Mouse (Mus musculus): Measurements from ENCODE around the gene Hspa5. TPM values are rescaled to one million over a fixed set of nuclear protein-coding genes. Genes with fewer than 3 reads are reported as not detected.
"Not testable (repeated sequence)": the region's sequence is repeated elsewhere in the genome, so short reads cannot be mapped to it uniquely, and the experiment has no call there.

The Hspa5 gene
- polyA plus RNA-seq, 1 experiment from 2014 or later = 423 TPM

DNA sequence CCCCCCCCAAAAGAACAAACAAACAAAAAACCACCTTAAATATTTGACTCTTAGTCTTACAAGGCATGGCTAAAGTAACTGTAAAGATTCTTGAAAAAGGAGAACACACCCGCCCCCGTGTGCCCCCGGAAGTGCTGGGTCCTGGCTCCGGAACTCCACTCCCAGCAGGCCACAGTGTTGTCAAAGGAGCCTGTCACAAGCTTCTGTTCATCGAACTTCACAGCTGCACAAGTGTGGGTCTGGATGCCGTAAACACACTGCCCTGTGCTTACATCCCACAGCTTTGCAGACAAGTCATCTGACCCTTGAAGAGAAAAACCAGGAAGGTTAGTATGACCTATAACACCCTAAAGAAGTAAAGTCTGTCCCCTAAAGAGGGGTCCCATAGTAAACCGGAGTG lies 40.9 kb downstream of the Hspa5 start:
- H3K4me1 ChIP-seq (replicated peaks; ENCODE audit: control insufficient read depth, insufficient read depth, low read length) = no peaks in the 10 kb centered on the region
- DNase-seq (ENCODE audit: low spot score) = no peak
- H3K4me2 ChIP-seq (replicated peaks) = no peak overlapping the region
- H3K27me3 ChIP-seq (ENCODE audit: control insufficient read depth, insufficient read depth, low read length) = no peaks in the 10 kb centered on the region
- no peak overlapping the region for H3K27ac ChIP-seq
- ATAC-seq (ENCODE audit: low FRiP score) = no peak
- no peak overlapping the region for H3K4me3 ChIP-seq (replicated peaks; ENCODE audit: low read length)
- no peak overlapping the region for H3K9ac ChIP-seq
- H3K9me3 ChIP-seq (ENCODE audit: control insufficient read depth, low read length) = no peaks in the 10 kb centered on the region
- peaks cover 90% of the 10 kb centered on the region for H3K36me3 ChIP-seq (replicated peaks; ENCODE audit: control insufficient read depth, insufficient read depth)
- WGBS = 90% methylated on average over 7 of the region's 7 CpGs

DNA sequence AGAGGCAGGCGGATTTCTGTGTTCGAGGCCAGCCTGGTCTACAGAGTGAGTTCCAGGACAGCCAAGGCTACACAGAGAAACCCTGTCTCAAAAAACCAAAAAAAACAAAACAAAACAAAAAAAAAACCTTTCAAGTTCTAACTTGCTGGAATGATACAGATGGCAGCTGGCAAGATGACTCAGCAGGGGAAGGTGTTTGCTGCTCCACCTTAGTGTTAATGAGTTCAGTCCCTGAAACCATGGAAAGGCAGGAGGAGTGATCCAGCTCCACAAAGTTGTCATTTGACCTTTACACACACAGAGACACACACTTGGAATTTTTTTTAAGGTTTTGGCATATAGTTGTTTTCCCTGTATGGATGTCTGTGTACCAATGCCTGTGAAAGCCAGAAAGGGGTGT lies 44.1 kb downstream of the Hspa5 start:
- 93% methylated on average over 2 of the region's 2 CpGs for WGBS
- H3K4me3 ChIP-seq (replicated peaks; ENCODE audit: low read length); ATAC-seq (ENCODE audit: low FRiP score); H3K4me2 ChIP-seq (replicated peaks); H3K9ac ChIP-seq; H3K27me3 ChIP-seq (ENCODE audit: control insufficient read depth, insufficient read depth, low read length); H3K4me1 ChIP-seq (replicated peaks; ENCODE audit: control insufficient read depth, insufficient read depth, low read length); DNase-seq (ENCODE audit: low spot score); H3K27ac ChIP-seq; H3K9me3 ChIP-seq (ENCODE audit: control insufficient read depth, low read length): not testable (repeated sequence)
- H3K36me3 ChIP-seq (replicated peaks; ENCODE audit: control insufficient read depth, insufficient read depth) = peaks cover 71% of the 10 kb centered on the region

DNA sequence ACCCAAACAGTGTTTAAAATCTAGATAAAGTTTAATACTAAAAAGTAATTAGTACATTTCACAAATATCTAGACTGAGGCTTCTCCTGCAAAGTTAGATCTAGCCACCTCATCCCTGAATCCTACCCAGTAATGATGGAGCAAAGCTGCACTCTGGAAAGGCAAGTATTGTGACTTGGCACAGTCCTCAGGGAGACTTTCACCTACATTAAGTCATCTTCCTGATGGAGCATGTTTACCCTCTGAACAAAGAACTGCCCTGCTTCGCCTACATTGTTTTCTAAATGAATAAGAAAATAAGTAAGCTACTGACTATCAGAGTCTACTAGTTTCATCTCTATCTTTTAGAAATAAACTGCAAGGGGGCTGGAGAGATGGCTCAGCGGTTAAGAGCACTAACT lies 46.7 kb downstream of the Hspa5 start:
- 93% methylated on average over 2 of the region's 2 CpGs for WGBS
- no peak overlapping the region for H3K4me2 ChIP-seq (replicated peaks)
- no peaks in the 10 kb centered on the region for H3K4me1 ChIP-seq (replicated peaks; ENCODE audit: control insufficient read depth, insufficient read depth, low read length)
- H3K27me3 ChIP-seq (ENCODE audit: control insufficient read depth, insufficient read depth, low read length) = no peaks in the 10 kb centered on the region
- H3K4me3 ChIP-seq (replicated peaks; ENCODE audit: low read length) = no peak overlapping the region
- peaks cover 55% of the 10 kb centered on the region for H3K36me3 ChIP-seq (replicated peaks; ENCODE audit: control insufficient read depth, insufficient read depth)
- DNase-seq (ENCODE audit: low spot score) = no peak
- no peak for ATAC-seq (ENCODE audit: low FRiP score)
- H3K9me3 ChIP-seq (ENCODE audit: control insufficient read depth, low read length) = no peaks in the 10 kb centered on the region
- H3K9ac ChIP-seq = no peak overlapping the region
- no peak overlapping the region for H3K27ac ChIP-seq

DNA sequence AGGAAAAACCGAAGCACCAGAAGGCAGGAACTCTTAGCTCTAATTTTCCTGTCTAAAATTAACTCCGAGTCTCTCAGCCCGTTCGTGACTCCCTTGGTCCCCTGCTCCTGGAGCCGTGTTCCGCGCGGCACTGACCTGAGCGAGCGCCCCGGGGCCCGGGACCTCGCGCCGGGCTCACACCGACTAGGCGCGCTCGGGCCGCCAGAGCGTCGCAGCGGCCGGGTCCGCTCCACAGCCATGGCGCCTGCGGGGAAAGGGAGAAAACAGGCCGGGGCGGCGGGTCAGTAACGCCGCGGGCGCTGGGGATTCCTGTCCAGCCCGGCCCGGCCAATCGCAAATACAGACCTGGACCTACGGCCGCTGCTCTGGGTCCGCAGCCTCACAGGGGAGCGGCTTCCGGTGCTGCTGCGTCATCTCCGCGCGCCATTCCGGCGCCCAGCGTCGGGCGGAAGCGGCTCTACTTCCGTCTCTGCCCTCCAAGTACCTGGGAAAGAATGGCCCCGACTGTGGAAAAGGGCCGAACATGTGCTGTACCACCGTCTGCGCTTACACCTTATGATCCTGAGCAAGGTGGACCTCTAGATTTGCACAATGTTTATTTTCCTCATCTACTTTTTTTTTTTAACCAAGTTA lies 54.2 kb downstream of the Hspa5 start, which contains the start of gene Fbxw2:
Fbxw2 (minus strand) TSS at position 485 of the 633 bp plus-strand sequence.
- WGBS = under 1% methylated on average over 57 of the region's 57 CpGs
- Histone ChIP-seq H3K4me2 (replicated peaks) (peak within 1 kb of the TSS; percentile 85), H3K36me3 (replicated peaks; ENCODE audit: control insufficient read depth, insufficient read depth) (peaks cover 11% of the 10 kb centered on the region), H3K27me3 (ENCODE audit: control insufficient read depth, insufficient read depth, low read length) (no peaks in the 10 kb centered on the region), H3K4me1 (replicated peaks; ENCODE audit: control insufficient read depth, insufficient read depth, low read length) (peaks cover 19% of the 10 kb centered on the region), H3K4me3 (replicated peaks; ENCODE audit: low read length) (peak within 1 kb of the TSS; percentile 92), H3K27ac (peak within 1 kb of the TSS; percentile 84), H3K9ac (peak within 1 kb of the TSS; percentile 98), H3K9me3 (ENCODE audit: control insufficient read depth, low read length) (0 out of 2 replicates have a peak, but pooled peaks cover 5% of the 10 kb centered on the region)
- ATAC-seq (ENCODE audit: low FRiP score) (peak; percentile 96), DNase-seq (ENCODE audit: low spot score) (peak; percentile 95)

DNA sequence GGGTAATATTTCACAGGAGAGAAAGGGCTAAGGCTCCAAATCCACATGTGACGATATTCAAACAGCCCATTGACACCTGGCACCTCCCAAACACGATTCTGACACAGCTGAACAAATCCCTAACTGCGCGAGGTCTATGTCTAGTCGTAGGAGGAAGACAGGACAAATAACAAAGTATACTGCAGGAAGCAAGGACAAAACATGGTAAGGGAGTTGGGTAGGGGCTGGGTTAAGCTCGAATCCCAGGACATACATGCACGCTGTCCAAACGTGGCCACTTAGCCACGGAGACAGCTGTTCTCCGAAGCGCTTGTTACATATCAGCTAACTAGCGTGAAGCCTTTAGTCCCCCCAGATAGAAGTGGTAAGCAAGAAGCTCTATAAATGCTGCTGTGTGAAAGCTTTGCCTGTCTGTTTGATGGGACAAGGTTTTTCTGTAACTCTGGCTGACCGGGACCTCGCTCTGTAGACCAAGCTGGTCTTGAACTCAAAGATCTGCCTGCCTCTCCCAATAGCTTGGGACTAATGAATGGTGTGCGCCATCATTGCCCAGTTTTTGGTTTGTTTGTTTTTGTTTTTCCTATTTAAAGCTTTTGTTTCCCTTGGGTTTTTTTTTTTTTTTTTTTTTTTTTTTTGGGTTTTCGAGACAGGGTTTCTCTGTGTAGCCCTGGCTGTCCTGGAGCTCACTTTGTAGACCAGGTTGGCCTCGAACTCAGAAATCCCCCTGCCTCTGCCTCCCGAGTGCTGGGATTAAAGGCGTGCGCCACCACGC lies 54.9 kb downstream of the Hspa5 start:
- peaks cover 19% of the 10 kb centered on the region for H3K4me1 ChIP-seq (replicated peaks; ENCODE audit: control insufficient read depth, insufficient read depth, low read length)
- H3K27ac ChIP-seq = peak overlapping the region; percentile 84
- peaks cover 11% of the 10 kb centered on the region for H3K36me3 ChIP-seq (replicated peaks; ENCODE audit: control insufficient read depth, insufficient read depth)
- 0 out of 2 replicates have a peak, but pooled peaks cover 5% of the 10 kb centered on the region for H3K9me3 ChIP-seq (ENCODE audit: control insufficient read depth, low read length)
- H3K27me3 ChIP-seq (ENCODE audit: control insufficient read depth, insufficient read depth, low read length) = no peaks in the 10 kb centered on the region
- DNase-seq (ENCODE audit: low spot score) (peak; percentile 32), ATAC-seq (ENCODE audit: low FRiP score) (no peak)
- peak overlapping the region; percentile 85 for H3K4me2 ChIP-seq (replicated peaks)
- H3K9ac ChIP-seq = peak overlapping the region; percentile 98
- peak overlapping the region; percentile 92 for H3K4me3 ChIP-seq (replicated peaks; ENCODE audit: low read length)
- 38% methylated on average over 20 of the region's 21 CpGs for WGBS

Other genes with a start within 250 kb of the Hspa5 start
- 111 and 123 TPM in 2 replicates for gene Gapvd1, start 16.7 kb upstream of the Hspa5 start, polyA plus RNA-seq (2014; fragmentation: Nextera tagmentation; extraction: Ambion mirVana)
- 24.8 and 26.1 TPM in 2 replicates for gene Rabepk, start 27.9 kb downstream of the Hspa5 start, polyA plus RNA-seq (2014; fragmentation: Nextera tagmentation; extraction: Ambion mirVana)
- 73.8 and 83.7 TPM in 2 replicates for gene Fbxw2, start 54.3 kb downstream of the Hspa5 start, polyA plus RNA-seq (2014; fragmentation: Nextera tagmentation; extraction: Ambion mirVana)
- not detected in 2 replicates for gene Gm34653, start 61.0 kb downstream of the Hspa5 start, polyA plus RNA-seq (2014; fragmentation: Nextera tagmentation; extraction: Ambion mirVana)
- 0.21 and 0.37 TPM in 2 replicates for gene Cutal, start 102.4 kb downstream of the Hspa5 start, polyA plus RNA-seq (2014; fragmentation: Nextera tagmentation; extraction: Ambion mirVana)
- 107 and 114 TPM in 2 replicates for gene Psmd5, start 103.0 kb downstream of the Hspa5 start, polyA plus RNA-seq (2014; fragmentation: Nextera tagmentation; extraction: Ambion mirVana)
- 1.8 and 4.1 TPM in 2 replicates for gene Phf19, start 142.1 kb downstream of the Hspa5 start, polyA plus RNA-seq (2014; fragmentation: Nextera tagmentation; extraction: Ambion mirVana)
- 1.2 and 2.0 TPM in 2 replicates for gene Traf1, start 189.8 kb downstream of the Hspa5 start, polyA plus RNA-seq (2014; fragmentation: Nextera tagmentation; extraction: Ambion mirVana)

All from hindbrain, embryonic 14.5 days (tissue).